Mouse (Mus musculus) heart, embryonic 10.5 days (tissue): ENCODE results near the gene Stard5. TPM values are rescaled to one million over a fixed set of nuclear protein-coding genes. Genes with fewer than 3 reads are reported as not detected.

Experiments
- DNase-seq: peaks from one replicate; pipeline ENCODE4 v3.0.0-alpha.2; 2017; ENCODE audit warnings: low spot score
- H3K27ac ChIP-seq: fragments of 300-500 bp; sonication (generic); 2 replicates; pipeline ENCODE4 v1.5.1; 2016; ENCODE audit warnings: mild to moderate bottlenecking
- H3K27me3 ChIP-seq: fragments of 300-500 bp; sonication (generic); 2 replicates; pipeline ENCODE4 v1.6.1; 2016; ENCODE audit warnings: mild to moderate bottlenecking; ENCODE audit not compliant: poor library complexity, insufficient read depth, severe bottlenecking
- H3K36me3 ChIP-seq: fragments of 300-500 bp; sonication (generic); 2 replicates; pipeline ENCODE4 v1.6.1; 2016; ENCODE audit warnings: mild to moderate bottlenecking, moderate library complexity
- H3K4me1 ChIP-seq: fragments of 300-500 bp; sonication (generic); 2 replicates; pipeline ENCODE4 v1.6.1; 2016; ENCODE audit warnings: mild to moderate bottlenecking
- H3K4me3 ChIP-seq: fragments of 300-500 bp; sonication (generic); 2 replicates; pipeline ENCODE4 v1.5.1; 2016; ENCODE audit warnings: mild to moderate bottlenecking, moderate library complexity
- H3K9me3 ChIP-seq: fragments of 300-500 bp; sonication (generic); 2 replicates; pipeline ENCODE4 v1.6.1; 2016; ENCODE audit warnings: mild to moderate bottlenecking, moderate library complexity
- WGBS: fragments of 180-500 bp; shearing (Covaris S2); methylation state at CpG from one replicate; pipeline ENCODE4 v1.1.7; 2016; 5-methylcytosine and 5-hydroxymethylcytosine counted together
- polyA plus RNA-seq: library from polyadenylated mRNA; unstranded; fragments of >200 nt; fragmentation: Nextera tagmentation; extraction: Ambion mirVana; gene quantifications from 2 replicates; pipeline ENCODE4 v1.2.1, GENCODE M21; 2016

Gene Stard5
- polyA plus RNA-seq, 1 experiment from 2014 or later = 28.9 TPM

GRCm38 (mm10) chr7:83616268-83616667 is 15.5 kb upstream of the Stard5 start:
- H3K27me3 ChIP-seq = no peaks in the 10 kb centered on the region
- H3K4me3 ChIP-seq = no peak overlapping the region
- H3K9me3 ChIP-seq = no peaks in the 10 kb centered on the region
- no peaks in the 10 kb centered on the region for H3K36me3 ChIP-seq
- H3K4me1 ChIP-seq = no peaks in the 10 kb centered on the region
- H3K27ac ChIP-seq = no peak overlapping the region
- DNase-seq = no peak
- WGBS = 91% methylated on average over 3 of the region's 3 CpGs

DNA sequence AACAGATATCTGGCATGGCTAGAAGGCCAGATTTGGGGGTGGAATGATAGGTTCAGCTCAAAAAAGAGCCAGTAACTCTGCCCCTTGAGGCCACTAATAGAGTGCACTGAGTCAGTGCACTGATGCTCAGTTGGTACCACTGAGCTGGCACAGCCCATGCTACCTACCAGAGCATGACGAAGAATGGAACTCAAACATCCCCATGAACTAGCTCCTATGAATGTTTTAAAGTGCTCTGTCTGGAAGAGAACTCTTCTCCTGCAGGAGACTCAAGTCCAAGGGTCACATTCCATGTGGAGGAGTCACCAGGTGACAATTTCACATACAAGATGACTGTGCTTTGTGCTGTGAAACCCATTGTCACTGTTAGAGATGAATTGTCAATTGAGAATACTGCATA is 13.1 kb upstream of the Stard5 start:
- 0 out of 2 replicates have a peak, but pooled peaks cover 4% of the 10 kb centered on the region for H3K4me1 ChIP-seq
- no peaks in the 10 kb centered on the region for H3K27me3 ChIP-seq
- H3K36me3 ChIP-seq = no peaks in the 10 kb centered on the region
- H3K27ac ChIP-seq = no peak overlapping the region
- 84% methylated on average over 1 of the region's 1 CpGs for WGBS
- no peaks in the 10 kb centered on the region for H3K9me3 ChIP-seq
- DNase-seq = no peak
- no peak overlapping the region for H3K4me3 ChIP-seq

GRCm38 (mm10) chr7:83622582-83622981 is 9.2 kb upstream of the Stard5 start:
- no peak for DNase-seq
- H3K27me3 ChIP-seq = no peaks in the 10 kb centered on the region
- H3K4me1 ChIP-seq = 0 out of 2 replicates have a peak, but pooled peaks cover 4% of the 10 kb centered on the region
- 91% methylated on average over 6 of the region's 6 CpGs for WGBS
- H3K4me3 ChIP-seq = no peak overlapping the region
- H3K9me3 ChIP-seq = no peaks in the 10 kb centered on the region
- H3K27ac ChIP-seq = no peak overlapping the region
- H3K36me3 ChIP-seq = no peaks in the 10 kb centered on the region

- DNase-seq = no peak
- 77% methylated on average over 1 of the region's 1 CpGs for WGBS
- Histone ChIP-seq H3K9me3 (no peaks in the 10 kb centered on the region), H3K4me3 (no peak overlapping the region), H3K27me3 (no peaks in the 10 kb centered on the region), H3K36me3 (no peaks in the 10 kb centered on the region), H3K27ac (no peak overlapping the region), H3K4me1 (0 out of 2 replicates have a peak, but pooled peaks cover 4% of the 10 kb centered on the region)
Observed at GRCm38 (mm10) chr7:83624065-83624464, 7.7 kb upstream of the Stard5 start.

DNA sequence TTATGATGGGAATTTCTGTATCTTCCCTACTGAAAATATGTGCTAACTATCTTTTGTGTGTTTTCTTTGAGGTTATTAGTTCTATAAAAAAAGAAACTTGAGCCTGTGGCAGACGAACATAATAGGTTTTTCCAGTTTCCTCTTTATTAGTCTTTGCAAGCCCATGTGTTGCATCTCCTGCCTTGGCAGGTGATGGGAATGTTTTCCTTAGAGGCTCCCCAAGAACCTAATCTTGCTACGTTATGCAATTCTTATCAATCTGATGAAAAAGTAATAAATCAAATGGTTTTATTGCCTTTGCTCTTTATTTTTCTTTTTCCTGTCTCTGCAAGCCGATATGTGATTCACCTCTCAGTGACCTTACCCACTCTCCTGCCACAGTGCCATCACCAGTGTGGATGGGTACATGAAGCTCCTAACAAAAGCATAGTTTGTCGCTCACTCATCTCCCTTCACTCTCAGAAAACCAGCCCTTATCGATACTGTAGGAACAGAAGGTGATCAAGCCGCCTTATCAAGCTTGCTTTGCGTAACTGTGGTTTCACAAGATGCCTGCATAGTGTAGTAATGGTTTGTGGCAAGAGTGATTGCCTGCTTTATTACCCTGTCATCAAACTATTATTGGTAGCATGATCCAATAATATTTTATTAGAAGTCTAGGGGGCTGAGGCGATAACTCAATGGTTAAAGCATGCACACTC is 5.1 kb upstream of the Stard5 start:
- Histone ChIP-seq H3K9me3 (no peaks in the 10 kb centered on the region), H3K27me3 (no peaks in the 10 kb centered on the region), H3K27ac (no peak overlapping the region), H3K36me3 (no peaks in the 10 kb centered on the region), H3K4me1 (0 out of 2 replicates have a peak, but pooled peaks cover 6% of the 10 kb centered on the region), H3K4me3 (no peak overlapping the region)
- DNase-seq = no peak
- WGBS = 78% methylated on average over 8 of the region's 8 CpGs

GRCm38 (mm10) chr7:83627369-83627768 is 4.4 kb upstream of the Stard5 start:
- H3K4me1 ChIP-seq = 0 out of 2 replicates have a peak, but pooled peaks cover 3% of the 10 kb centered on the region
- H3K4me3 ChIP-seq = no peak overlapping the region
- no peak for DNase-seq
- no peaks in the 10 kb centered on the region for H3K9me3 ChIP-seq
- no peaks in the 10 kb centered on the region for H3K27me3 ChIP-seq
- 82% methylated on average over 4 of the region's 4 CpGs for WGBS
- H3K27ac ChIP-seq = no peak overlapping the region
- no peaks in the 10 kb centered on the region for H3K36me3 ChIP-seq

- Histone ChIP-seq H3K4me3 (peak overlapping the region; percentile 65), H3K9me3 (no peaks in the 10 kb centered on the region), H3K4me1 (peaks cover 20% of the 10 kb centered on the region), H3K27me3 (no peaks in the 10 kb centered on the region), H3K36me3 (peaks cover 8% of the 10 kb centered on the region; the same call in 1 of the 2 replicates), H3K27ac (peak overlapping the region; percentile 86)
- no peak for DNase-seq
- 9% methylated on average over 11 of the region's 11 CpGs for WGBS
Observed at GRCm38 (mm10) chr7:83631073-83631827, 509 bp upstream of the Stard5 start.

- Histone ChIP-seq H3K9me3 (no peaks in the 10 kb centered on the region), H3K4me1 (peaks cover 20% of the 10 kb centered on the region), H3K27ac (peak overlapping the region; percentile 86), H3K27me3 (no peaks in the 10 kb centered on the region), H3K4me3 (peak overlapping the region; percentile 65), H3K36me3 (peaks cover 23% of the 10 kb centered on the region)
- 29% methylated on average over 6 of the region's 6 CpGs for WGBS
- no peak for DNase-seq
Observed at GRCm38 (mm10) chr7:83632682-83633120, 942 bp downstream of the Stard5 start.

DNA sequence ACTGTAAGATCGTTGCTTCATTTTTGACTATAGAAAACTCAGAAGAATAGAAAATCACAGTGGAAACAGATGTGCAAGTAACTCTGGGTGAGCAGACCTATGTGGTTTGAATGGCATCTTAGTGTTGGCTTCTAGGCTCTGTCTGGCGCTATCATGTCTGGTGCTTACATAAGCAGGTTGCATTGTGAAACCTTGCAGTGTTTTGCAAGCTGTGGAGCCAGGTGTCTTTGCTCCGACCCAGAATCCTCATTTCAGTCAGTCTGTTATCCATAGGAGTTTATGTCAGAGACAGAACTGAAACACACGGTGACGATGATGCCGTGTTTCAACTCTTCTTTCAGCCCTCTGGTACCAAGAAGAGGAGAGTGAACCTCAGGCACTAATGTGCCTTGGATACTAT is 2.1 kb downstream of the Stard5 start:
- 85% methylated on average over 6 of the region's 6 CpGs for WGBS
- Histone ChIP-seq H3K27ac (no peak overlapping the region), H3K4me1 (peaks cover 20% of the 10 kb centered on the region), H3K4me3 (peak overlapping the region; percentile 65; the same call in 1 of the 2 replicates), H3K9me3 (no peaks in the 10 kb centered on the region), H3K36me3 (peaks cover 34% of the 10 kb centered on the region), H3K27me3 (no peaks in the 10 kb centered on the region)
- no peak for DNase-seq

DNA sequence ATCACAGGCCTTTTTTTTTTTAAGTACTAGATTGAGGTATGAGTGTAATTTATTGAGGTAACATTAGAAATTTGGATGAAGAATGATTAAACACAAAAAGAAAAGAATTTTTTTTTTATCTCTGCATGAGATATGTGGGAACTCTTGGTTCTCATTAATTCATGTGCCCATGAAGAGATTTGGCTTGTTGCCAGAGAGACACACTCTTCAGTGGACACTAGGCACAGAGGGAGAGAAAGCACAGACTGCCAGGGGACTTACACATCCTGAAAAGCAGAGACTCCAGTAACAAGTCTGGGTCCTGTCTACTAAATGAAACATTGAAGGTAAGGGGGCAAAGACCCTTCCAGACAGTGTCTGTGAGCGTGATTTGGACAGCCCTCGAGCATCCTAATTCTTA is 4.0 kb downstream of the Stard5 start:
- H3K9me3 ChIP-seq = no peaks in the 10 kb centered on the region
- H3K4me3 ChIP-seq = no peak overlapping the region
- 88% methylated on average over 2 of the region's 2 CpGs for WGBS
- H3K36me3 ChIP-seq = peaks cover 53% of the 10 kb centered on the region
- no peak overlapping the region for H3K27ac ChIP-seq
- H3K27me3 ChIP-seq = no peaks in the 10 kb centered on the region
- DNase-seq = no peak
- H3K4me1 ChIP-seq = peaks cover 36% of the 10 kb centered on the region

DNA sequence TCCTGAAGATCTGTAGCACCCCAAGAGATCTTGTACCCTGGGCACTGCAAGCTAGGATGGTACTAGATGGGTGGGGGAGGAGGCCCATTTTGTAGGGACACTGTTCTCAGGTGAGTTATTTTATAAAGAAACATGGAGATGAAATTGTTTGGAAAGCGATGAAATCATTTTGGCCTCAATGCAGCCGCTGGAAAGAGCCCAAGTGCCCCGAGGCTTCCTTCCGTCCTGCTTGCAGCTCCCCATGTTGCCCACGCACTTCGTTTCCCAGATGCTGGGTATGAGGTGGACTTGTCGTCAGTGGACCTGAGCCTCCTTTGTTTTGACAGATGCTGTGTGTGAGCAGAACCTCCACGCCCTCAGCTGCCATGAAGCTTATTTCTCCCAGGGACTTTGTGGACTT is 4.7 kb downstream of the Stard5 start:
- 88% methylated on average over 8 of the region's 8 CpGs for WGBS
- H3K36me3 ChIP-seq = peaks cover 54% of the 10 kb centered on the region
- H3K9me3 ChIP-seq = no peaks in the 10 kb centered on the region
- H3K27ac ChIP-seq = no peak overlapping the region
- no peak overlapping the region for H3K4me3 ChIP-seq
- no peak for DNase-seq
- peaks cover 38% of the 10 kb centered on the region for H3K4me1 ChIP-seq
- H3K27me3 ChIP-seq = no peaks in the 10 kb centered on the region

- Histone ChIP-seq H3K9me3 (no peaks in the 10 kb centered on the region), H3K4me1 (peaks cover 47% of the 10 kb centered on the region), H3K4me3 (no peak overlapping the region), H3K36me3 (peaks cover 54% of the 10 kb centered on the region), H3K27me3 (no peaks in the 10 kb centered on the region), H3K27ac (no peak overlapping the region)
- DNase-seq = no peak
- 87% methylated on average over 8 of the region's 8 CpGs for WGBS
Observed at GRCm38 (mm10) chr7:83637781-83638583, 6.2 kb downstream of the Stard5 start.
